Mouse (Mus musculus): Measurements from ENCODE around the gene Lig3. TPM values are rescaled to one million over a fixed set of nuclear protein-coding genes. Genes with fewer than 3 reads are reported as not detected.
"Not testable (repeated sequence)": the region's sequence is repeated elsewhere in the genome, so short reads cannot be mapped to it uniquely, and the experiment has no call there.

Lig3 gene
- total RNA-seq, 2 experiments from 2014 or later, result 31.5 to 34.9 TPM

DNA sequence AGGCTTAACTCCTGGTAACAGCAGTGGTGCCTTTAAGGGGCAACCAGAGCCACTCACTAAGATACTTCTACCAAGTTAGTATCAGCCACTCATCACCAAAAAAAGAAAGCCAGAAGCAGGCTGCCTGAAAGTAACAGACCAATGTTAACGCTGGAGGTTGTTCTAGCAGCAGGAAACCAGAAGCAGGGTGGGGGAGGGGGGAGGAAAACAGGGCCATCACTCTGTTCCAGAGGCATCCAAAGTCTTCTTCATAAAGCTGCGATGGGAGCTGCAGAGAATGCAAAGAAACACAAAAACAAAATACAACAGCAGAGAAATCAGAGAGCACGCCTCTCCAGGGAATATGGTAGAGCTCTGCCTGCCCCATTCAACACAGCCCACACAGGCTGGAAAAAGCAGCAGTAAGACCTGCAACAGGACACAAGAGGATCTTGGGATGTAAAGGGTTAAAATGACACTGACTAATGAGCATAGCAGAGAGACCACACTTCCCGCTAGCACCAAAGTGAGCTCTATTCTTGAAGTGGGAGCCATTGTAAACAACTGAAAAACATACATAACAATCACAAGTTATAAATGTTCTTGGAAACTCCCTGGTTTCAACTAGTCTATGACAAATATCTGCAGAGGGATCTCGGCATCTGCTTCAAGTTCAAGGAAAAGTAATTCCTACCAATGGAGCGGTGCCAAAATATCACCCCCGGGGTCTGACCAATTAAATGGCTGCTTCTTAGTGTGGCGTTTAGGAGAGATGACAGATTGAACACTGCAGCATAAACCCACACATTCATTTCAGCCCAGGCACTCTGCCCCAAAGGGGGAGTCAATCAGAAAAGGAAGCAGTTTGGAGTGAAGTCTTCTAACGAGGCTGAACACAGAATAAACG, 50.3 kb downstream of the Lig3 start:
- no peak for DNase-seq (ENCODE audit: low spot score in 2 of 2)

DNA sequence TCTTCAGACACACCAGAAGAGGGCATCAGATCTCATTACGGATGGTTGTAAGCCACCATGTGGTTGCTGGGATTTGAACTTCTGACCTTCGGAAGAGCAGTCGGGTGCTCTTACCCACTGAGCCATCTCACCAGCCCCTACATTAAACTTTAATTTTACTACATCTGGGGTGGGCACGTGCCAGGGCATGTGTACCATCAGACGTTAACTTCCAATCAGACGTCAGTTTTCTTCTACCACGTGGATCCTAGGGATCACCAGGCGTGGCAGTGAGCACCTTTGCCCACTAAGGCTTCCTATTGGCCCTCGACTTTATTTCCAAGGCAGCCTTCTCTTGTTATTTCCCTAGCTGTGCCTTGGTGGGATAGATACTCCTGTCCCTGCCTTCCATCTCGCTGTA, 51.5 kb downstream of the Lig3 start:
- not testable (repeated sequence) for DNase-seq (ENCODE audit: low spot score in 2 of 2)

DNA sequence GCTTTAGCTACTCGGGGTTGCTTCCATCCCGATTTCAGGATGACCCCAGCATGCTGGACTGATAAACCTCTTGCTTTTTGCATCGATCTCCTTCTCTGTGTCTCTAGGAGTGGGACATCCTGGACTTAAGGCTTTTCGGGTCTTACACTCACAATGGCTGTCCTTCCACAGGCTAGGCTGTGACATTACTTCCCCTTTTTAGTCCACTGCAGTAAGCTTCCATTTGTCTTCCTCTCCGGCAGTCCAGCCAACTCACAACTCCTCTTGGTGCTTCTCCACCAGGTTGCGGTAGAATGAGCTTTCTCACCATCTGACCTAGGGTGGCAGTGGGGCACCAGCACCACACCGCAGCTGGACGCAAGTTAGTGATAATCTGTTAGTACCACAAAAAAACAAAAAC, 53.0 kb downstream of the Lig3 start:
- no peak for DNase-seq (ENCODE audit: low spot score in 2 of 2)

GRCm38 (mm10) chr11:82834359-82834758, 53.5 kb downstream of the Lig3 start:
- not testable (repeated sequence) for DNase-seq (ENCODE audit: low spot score in 2 of 2)

DNA sequence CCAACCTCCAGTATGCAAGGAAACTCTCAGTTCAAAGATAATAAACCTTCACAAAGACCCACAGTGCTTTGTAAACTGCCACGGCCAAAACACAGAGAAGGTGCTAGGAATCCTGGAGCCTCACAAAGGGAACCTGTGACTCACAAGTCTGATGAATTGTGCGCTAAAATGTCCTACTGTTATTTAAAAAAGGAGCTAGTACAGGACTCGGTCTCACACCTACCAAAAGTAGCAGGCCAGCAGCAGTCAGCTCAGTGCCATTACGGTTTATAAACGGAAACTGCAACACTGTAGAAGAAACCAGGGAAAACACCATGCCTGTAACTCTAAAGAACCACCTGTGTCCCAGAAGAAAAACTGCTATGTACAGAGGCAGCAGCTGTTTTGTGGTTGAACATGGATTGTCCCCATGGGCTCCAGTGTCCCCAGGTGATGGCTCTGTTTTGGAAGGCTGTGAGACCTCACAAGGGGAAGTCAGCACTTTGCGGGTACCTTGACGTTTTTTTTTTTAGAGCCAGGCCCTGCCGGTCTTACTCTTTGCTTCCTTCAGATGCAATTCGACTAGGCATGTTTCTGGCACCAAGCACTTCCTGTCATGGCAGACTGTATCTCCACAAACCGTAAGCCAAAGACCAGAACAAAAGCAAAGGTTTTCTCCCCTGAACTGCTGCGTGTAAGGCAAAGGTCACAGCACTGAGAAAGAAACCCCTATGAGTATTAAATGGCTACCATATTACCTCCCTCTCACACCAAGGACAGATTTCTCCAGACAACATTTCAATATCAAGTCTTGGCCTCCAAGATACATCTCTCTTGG, 54.9 kb downstream of the Lig3 start:
- DNase-seq (ENCODE audit: low spot score in 2 of 2), result no peak

GRCm38 (mm10) chr11:82837192-82837591, 56.3 kb downstream of the Lig3 start:
- DNase-seq (ENCODE audit: low spot score in 2 of 2), result no peak

DNA sequence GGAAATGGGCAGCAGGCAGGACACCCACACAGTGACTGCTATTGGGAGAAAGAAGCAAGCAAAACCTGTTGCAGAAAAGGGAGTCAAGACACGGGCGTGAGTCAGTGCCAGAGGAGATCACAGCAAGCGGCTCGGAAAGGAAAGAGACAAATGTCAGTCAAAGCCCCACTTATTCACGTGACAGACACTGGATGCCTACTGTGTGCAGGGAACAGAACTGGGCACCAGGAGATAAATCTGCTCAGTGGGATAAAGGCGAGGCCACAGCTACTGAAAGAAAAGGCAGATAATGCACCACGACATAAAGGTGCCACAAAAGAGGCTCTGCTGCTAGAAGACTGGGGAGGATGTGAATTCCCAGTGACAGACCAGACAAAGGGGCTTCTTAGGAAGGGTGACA, 56.9 kb downstream of the Lig3 start:
- no peak for DNase-seq (ENCODE audit: low spot score in 2 of 2)

- DNase-seq (ENCODE audit: low spot score in 2 of 2), result no peak
Observed at GRCm38 (mm10) chr11:82838511-82838910, 57.6 kb downstream of the Lig3 start.

DNA sequence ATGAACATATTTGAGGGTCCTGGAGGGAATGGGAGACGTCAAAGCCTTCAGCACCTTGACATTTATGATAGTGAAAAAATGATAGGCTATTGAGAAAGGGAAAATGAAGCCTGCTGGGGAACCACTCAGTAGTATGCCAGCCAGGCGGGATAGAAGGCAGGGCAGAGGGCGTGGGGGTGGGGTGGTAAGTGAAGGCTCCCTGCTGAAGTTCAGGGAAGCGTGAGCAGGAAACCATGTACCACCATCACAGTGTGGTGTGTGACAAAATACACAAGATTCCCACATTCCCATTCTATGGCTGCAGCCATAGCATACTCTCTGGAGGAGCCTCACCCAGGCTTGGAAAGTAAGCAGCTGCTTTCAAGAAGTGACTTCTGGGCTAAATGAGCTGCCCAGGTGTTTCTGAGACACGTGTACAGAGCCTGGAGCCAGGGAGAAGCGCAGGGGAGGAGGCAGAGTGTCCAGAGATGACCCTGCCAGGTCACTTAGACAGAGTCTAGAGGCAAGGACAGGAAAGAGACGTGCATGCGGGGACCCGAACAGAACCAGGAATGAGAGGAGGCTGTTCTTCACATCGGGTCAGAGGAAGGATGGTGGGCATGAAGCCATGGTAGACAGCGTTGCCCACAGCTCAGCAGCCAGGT, 64.0 kb downstream of the Lig3 start:
- DNase-seq (ENCODE audit: low spot score in 2 of 2), result no peak

- DNase-seq (ENCODE audit: low spot score in 2 of 2), result peak; percentile 39 to 75
Observed at GRCm38 (mm10) chr11:82845415-82846078, 64.6 kb downstream of the Lig3 start.

DNA sequence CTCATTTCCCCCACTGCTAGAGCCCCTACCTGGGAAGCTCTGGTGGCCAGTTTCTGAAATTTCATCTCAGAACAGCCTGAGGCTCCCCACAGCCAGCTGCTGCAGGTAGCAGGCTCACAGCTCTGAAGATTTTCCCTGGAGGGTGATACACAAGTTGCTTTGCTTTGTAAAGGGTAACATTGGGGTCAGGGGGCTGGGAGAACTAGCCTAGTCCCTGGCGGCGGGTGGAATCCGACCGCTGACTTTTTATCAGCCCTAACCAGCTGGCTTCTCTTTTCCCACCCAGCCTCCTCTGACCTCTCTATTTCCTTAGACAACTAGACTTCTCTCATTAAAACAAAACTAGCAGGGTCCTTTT, 65.2 kb downstream of the Lig3 start:
- DNase-seq (ENCODE audit: low spot score in 2 of 2), result no peak

DNA sequence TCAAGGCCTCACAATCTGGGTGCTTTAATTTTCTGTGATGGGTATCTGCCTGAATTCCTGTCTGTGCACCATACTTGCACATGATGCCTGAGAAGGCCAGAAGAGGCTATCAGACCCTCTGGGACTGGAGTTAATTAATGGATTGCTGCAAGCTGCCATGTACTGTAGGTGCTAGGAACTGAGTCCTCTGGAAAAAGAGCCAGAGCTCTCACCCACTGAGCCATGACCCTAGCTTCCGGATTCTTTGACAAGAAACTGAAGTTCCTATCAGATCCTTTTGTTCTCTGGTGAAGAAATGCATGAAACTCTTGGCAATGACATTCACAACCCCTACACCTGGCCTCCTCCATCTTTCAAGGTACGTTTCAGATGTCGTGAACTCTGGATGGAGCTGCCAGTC, 66.0 kb downstream of the Lig3 start:
- no peak for DNase-seq (ENCODE audit: low spot score in 2 of 2)

DNA sequence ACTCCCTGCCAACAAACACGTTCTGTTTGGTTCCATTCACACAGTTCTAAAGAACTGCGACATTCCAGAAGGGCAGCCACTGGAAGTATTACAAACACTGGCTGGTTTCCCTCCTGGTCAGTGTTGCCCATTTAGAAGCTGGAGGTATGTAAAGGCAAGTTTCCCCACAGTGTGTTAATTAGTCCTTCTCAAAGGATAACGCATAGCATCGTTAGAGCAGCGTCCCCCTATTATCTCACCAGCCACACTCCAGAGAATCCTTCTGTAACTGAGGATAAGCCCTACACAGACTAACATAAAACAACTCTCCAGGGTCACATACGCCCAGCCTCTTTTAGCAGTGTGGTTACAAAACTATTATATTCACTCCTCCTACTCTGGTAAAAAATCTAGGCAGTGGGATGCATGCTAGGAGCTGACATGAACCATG, 66.7 kb downstream of the Lig3 start:
- no peak for DNase-seq (ENCODE audit: low spot score in 2 of 2)

DNA sequence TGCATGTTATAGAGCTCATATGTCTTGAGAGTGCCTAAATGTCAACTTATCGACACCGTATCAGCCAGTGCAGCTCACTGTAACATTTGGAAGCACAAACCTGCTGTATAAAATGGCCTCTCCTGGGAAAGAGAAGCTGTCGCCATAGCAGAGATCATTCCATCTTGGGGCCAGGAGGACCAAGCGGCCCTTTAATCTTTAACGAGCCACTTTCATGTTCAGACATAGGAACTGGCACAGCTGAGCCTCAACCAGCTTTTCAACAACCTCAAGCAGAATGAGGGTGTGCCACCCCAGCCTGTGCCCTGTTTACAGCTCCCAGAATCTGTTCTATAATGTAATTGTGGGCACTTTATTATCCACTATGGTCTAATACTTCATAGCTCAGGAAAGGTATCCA, 69.4 kb downstream of the Lig3 start:
- no peak for DNase-seq (ENCODE audit: low spot score in 2 of 2)

DNA sequence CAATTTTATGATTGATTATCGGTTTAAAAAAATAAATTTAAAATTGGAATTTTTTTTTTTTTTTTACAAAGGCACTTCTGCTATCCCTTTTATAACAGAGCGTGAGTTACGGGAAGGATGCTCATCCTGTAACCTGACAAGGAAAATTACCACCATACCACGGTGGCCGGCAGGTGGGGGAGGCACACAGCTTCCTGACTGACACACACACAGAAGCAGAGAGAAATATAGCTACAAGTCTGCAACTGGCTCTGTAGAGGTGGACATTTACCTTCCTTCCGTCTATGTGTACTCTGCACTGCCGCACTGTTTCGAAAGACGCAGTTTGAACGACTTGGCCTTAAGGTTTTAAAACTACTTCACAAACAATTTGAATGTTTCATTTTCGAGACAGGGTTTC, 71.2 kb downstream of the Lig3 start:
- DNase-seq (ENCODE audit: low spot score in 2 of 2), result no peak

DNA sequence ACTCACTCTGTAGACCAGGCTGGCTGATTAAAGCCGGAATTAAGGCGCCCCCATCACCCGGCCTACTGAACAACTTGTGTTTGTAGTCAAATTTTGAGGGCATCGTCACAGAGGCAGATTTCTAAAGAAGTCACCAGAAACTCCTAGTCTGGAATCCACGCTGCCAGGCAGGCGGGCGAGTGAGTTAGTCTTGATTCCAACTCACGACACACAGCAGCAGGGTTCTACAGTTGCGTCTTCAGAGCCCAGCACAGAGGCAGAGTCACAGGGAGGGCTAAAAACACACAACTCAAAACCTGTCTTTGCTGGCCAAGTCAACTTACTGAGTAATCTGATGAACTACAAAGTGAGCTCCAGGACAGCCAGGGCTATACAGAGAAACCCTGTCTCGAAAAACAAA, 71.6 kb downstream of the Lig3 start:
- no peak for DNase-seq (ENCODE audit: low spot score in 2 of 2)

- DNase-seq (ENCODE audit: low spot score in 2 of 2), result no peak
Observed at GRCm38 (mm10) chr11:82852958-82853357, 72.0 kb downstream of the Lig3 start.
